Mouse (Mus musculus): ENCODE data around the gene Cecr2. TPM values are rescaled to one million over a fixed set of nuclear protein-coding genes. Genes with fewer than 3 reads are reported as not detected.
"Not testable (repeated sequence)": the region's sequence is repeated elsewhere in the genome, so short reads cannot be mapped to it uniquely, and the experiment has no call there.

Gene Cecr2
- 24.6 and 27.9 TPM in 2 replicates for total RNA-seq (2017)

DNA sequence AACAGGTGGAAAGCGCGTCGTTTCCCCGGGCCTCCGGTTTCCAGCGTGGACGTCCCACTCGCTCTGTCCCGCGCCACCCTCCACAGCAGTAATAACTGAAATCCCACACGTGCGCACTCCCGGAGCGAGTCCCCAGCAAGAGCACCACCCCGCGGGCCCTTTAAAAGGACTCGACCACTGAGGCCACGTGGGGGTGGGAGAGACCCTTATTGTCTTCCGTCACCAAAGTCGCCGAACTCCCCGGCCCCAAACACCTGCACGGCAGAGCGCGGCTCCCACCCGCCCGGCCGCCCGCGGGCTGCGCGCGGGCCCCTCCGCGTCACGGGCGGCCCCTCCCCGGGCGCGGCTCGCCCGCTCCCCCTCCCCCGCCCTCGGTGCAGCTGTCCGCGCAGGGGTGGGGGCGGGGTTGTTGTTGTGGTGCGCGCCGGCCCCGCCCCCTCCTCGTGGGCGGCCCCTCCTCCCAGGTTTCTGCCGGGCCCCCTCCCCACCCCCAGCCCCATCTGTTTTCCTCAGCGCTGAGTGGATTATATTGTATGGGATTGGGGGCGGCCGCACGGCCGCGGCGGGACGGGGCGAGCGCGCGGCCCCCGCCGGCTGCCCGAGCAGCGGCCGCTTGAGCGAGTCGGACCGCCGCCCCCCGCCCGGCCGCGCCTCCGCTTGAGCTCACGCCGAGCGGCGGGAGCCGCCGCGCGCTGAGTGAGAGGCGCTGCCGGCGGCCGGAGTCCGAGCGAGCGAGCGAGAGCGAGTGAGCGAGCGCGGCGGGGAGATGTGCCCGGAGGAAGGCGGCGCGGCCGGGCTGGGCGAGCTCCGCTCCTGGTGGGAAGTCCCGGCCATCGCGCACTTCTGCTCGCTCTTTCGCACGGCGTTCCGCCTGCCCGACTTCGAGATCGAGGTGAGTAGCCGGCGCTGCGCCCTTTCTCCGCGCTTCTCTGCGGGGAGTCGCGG is at the start of gene Cecr2:
Cecr2 (plus strand) TSS at position 554 of the 945 bp plus-strand sequence.
- peak; percentile 59 for ATAC-seq (ENCODE audit: extremely low read depth, insufficient number of reproducible peaks, low FRiP score, poor library complexity, severe bottlenecking)

DNA sequence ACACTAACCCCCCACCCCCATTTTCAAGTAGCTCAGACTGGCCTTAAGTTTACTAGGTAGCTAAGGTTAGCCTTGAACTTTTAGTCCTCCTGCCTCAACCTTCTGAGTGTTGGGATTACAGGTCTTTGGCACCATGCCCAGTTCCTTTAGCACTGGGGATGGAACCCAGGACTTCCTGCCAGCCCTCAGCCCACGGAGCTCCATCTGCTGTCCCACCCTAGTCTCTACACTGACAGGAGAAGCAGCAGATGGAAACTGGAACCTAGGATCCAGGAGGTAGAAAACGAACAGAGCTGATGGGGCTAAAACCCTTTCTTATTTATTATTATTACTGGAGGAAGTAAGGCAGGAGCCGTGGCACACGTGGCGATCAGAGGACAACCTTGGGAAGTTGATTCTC is 48.6 kb upstream of the Cecr2 start:
- no peak for ATAC-seq (ENCODE audit: extremely low read depth, insufficient number of reproducible peaks, low FRiP score, poor library complexity, severe bottlenecking)

DNA sequence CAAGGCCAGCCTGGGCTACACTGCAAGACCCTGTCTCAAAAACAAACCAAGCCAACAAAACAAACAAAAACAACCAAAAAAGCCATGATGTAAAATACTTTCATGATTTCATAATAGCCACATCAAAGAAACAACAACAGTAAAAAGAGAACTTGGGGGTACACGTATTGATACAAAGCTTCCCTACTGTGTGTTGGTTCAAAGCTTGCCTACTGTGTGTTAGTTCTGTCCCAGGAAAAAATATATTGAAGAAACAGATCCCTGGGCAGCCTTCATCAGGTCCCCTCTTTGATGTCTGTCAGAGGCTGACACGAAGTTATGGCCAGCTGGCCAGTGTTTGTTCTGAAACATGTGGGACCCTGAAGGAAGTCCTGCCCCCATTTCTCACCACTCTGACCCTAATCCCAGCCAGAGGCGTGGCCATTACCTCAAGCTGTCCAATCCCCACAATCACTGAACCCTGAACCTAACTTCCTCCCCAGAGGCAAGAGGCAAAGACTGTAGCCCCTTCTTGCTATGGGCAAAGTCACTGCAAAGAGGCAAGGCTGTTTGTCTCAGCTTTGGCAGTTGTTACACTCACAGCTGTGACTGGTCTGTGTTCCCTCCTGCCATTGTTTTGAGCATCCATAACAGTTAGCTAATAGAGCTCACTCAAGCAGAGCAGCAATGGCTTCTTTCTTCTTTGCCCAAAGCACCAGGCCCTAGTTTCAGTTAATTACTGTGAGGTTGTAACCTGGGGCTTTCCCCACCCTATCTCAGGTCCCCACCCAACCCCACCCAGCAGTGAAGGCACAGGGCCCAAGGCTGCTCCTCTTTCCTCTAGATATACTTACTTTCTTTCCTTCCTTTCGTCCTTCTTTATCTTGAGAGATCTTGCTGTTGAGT is 47.4 kb upstream of the Cecr2 start:
- peak; percentile 64 for ATAC-seq (ENCODE audit: extremely low read depth, insufficient number of reproducible peaks, low FRiP score, poor library complexity, severe bottlenecking)

DNA sequence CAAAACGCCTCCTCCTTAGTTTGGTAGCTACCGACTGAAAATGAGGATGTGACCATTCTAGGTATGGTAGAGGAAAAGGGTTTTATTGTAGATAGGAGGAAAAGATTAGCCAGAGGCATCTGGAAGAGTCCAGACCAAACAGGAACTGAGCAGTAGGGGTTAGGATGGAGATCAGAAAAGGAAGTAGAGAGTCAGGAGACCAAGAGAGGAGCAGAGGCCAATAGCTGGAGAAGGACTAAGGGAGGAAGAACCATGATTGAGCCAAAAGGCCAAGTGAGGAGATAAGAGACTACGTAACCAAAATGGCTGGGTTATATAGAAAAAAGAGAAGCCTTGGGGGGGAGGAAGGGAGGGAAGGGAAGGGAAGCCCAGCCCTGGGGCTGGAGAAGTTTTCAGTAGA is 46.0 kb upstream of the Cecr2 start:
- ATAC-seq (ENCODE audit: extremely low read depth, insufficient number of reproducible peaks, low FRiP score, poor library complexity, severe bottlenecking), result no peak

DNA sequence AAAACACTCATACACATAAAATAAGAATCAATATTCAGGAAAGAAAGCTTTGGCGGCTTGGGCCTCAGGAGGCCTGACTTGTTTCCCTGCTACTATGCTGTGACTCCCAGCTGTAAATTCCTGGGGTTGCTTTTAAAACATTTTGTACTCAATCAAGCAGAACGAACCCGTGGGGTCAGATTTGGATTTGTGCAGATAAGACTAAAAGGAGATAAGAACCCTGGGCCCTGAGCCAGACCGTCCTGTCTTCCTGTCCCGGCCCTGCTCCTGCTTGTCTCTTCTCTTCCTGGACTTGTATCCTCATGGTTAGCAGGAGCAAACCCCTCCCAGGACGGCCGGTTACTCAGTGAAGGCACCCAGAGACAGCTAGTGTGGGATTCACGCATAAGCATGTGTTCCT is 41.1 kb upstream of the Cecr2 start:
- no peak for ATAC-seq (ENCODE audit: extremely low read depth, insufficient number of reproducible peaks, low FRiP score, poor library complexity, severe bottlenecking)

DNA sequence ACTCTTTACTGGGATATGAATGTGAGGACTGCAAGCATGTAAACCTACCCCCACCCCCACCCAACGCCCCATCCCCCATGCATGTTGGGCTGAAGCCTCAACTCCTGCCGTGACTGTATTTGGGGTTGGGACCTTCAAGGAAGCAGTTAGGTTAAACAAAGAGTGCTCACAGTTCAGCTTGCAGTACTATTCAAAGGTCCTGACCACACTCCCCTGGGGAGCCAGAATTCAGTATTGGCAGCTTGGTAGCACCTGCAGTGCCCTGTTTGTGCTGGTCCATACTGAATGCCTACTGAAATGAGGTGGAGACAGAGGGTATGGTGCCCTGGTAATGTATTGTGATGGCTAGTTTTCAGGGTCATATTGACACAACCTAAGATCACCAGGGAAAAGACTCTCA is 39.1 kb upstream of the Cecr2 start:
- ATAC-seq (ENCODE audit: extremely low read depth, insufficient number of reproducible peaks, low FRiP score, poor library complexity, severe bottlenecking), result no peak

DNA sequence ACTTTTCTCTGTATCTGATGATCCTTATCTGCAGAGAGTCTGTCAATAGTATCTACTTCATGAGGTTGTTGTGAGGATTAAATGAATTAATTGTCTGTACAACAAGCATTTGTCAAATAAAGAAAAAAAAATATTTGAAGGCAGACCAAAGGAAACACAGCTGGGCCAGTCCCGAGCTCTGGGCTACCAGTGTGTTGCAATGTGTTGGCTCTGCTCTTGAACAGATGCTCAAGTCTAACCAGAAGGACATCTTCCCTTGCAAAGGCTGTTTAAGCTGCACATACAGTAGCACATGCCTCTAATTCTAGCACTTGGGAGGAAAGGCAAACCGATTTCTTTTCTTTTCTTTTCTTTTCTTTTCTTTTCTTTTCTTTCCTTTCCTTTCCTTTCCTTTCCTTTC is 37.2 kb upstream of the Cecr2 start:
- no peak for ATAC-seq (ENCODE audit: extremely low read depth, insufficient number of reproducible peaks, low FRiP score, poor library complexity, severe bottlenecking)

DNA sequence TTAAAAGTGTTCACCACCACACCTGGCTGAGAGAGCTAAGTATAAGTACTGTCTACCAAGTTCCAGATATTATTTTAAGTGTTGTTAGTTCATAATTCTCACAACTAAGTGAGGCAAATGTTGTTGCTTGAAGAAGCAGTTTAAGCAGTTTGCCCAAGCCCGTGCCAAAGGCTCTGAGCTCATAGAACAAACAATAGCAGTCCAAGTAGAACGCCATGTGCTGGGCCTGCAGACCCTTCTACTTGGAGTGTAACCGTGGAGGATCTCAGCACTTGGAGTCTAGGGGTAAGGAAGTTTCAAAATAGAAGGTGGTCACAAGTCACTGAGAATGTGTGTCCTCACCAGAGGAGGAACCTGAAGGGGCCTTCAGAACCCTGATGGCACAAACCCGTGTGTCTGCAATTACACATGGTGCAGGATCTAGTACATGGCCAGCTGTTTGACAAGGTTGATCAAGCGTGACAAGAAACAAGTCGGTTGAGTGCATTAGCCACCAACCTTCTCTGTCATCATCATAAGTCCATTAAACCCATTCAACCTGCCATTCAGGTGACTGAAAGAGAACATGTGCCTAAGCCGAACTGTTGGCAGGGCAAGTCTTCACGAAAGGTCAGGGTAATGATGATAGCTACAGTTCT is 30.7 kb upstream of the Cecr2 start:
- ATAC-seq (ENCODE audit: extremely low read depth, insufficient number of reproducible peaks, low FRiP score, poor library complexity, severe bottlenecking), result no peak

DNA sequence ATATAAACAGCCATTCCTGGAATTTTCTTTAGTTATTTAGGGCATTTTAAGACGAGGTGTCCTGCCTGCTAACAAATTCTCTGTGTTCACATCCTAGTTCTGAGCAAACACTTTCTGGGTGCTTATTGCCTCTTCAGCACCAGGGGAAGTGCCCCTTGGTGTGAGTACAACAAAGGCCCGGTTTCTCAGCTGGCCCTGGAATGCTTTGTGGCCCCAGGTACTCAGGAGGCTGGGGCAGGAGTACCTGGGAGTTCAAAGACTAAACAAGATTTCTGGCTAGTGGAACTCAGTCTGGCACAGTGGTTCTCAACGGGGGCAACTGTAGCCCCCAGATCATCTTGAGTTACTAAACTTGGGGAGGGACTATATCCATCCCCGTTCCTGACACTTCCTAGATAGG is 26.6 kb upstream of the Cecr2 start:
- ATAC-seq (ENCODE audit: extremely low read depth, insufficient number of reproducible peaks, low FRiP score, poor library complexity, severe bottlenecking), result no peak

DNA sequence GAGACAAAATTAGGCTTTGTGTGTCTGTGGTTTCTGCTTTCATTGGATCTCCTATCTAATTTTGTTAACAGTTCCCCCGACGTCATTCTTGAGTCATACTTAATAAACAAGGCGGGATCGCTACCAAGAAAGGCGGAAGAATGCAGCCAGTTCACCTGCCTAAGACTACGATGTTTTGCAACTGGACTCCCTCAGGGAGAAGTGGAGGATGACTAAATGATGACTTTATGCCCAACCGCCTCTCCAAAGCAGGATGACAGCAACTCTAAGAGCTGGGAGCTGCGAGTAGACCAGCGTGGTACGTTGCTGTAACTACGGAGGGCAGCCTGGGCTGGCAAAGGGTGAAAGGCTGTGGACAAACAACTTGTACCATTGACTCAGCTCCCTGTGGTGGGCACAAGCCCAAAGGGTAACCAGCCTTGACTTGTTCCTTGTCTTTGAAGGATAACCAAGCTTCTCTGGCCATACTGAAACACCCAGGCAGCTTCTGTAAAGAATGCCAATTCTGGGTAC is 24.2 kb upstream of the Cecr2 start:
- ATAC-seq (ENCODE audit: extremely low read depth, insufficient number of reproducible peaks, low FRiP score, poor library complexity, severe bottlenecking), result no peak

DNA sequence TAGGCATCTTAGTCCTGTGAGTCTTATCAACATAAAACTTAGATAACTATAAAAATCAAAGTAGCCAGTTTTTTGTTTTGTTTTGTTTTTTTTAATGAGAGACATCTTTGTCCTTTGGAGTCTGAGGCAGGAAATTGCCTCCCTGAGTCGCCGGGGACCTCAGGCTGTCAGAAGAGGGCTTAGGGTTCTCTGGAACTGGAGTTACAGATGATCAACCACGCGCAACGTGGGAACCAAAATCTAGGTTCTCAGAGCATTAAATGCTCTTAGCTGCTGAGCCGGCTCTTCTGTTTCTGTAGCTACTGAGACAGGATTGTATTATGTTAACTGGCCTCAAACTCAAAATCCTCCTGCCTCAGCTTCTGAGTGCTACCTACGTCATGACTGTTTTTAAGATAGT is 22.4 kb upstream of the Cecr2 start:
- ATAC-seq (ENCODE audit: extremely low read depth, insufficient number of reproducible peaks, low FRiP score, poor library complexity, severe bottlenecking), result no peak

DNA sequence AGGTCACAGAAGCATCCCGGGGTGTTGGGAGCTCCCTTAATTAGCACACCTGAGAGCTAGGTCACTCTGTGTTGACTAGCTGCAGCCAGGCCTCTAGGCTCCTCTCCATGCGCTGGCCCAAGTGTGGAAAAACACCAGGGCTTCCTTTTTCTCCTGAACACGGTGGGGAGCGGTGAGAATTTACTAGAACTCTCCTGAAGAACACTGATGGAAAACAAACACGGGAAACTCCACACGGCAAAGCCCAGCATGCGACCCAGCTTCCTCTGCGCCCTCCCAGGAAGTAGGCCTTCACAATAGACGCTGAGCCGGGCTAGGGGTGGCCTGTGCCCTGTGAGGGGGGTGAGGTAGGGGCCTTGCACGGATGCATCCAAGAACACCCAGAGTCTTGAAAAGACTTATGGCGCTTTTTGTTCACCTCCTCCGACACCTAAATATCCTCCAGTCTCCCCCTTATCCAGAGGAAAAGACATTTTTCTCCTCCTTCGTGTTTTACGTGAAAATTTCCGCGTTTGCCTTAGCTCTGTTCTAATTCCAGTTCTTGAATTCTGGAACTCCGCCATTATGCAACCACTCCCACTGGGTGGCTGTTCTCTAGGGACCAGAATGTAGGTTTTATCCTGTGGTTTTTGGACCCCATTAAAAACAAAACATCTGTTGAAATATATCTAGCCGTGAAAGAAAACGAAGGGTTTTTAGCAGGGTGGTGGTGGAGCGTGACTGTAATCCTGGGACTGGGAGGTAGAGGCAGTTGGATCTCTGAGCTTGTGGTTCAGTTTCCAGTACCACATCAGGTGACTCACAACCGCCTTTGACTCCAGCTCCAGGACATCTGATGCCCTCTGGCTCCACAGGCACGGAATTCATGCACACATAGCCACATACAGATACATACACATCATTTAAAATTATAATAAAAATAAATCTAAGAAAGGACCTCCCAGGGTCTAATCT is 21.5 kb upstream of the Cecr2 start:
- no peak for ATAC-seq (ENCODE audit: extremely low read depth, insufficient number of reproducible peaks, low FRiP score, poor library complexity, severe bottlenecking)

DNA sequence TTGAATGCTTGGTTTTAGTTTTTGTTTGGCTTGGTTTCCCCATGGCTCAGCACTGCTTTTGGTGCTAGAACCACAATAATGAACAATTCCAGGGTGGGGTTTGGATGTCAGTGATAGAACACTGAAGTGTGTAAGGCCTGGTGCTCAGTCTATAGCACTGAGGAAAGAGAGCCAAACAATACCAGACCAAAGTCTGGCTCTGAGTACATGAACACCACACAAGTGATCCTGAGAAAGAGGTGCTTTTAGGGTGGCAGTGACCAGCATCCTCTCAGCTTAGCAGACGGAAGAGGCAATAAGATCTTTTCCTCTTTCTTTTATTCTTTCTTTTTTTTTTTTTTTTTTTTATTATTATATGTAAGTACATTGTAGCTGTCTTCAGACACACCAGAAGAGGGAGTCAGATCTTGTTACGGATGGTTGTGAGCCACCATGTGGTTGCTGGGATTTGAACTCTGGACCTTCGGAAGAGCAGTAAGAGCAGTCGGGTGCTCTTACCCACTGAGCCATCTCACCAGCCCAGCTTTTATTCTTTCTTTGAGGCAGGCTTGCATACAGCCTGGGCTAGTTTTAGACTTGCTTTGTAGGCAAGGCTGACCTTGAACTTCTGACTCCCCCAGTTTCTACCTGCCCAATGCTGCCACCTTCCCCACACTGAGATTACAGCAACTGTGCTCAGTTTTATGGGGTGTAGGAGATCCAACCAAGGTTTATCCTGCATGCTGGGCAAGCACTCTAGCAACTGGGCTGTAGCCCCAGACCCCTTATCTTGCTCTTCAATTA is 18.7 kb upstream of the Cecr2 start:
- not testable (repeated sequence) for ATAC-seq (ENCODE audit: extremely low read depth, insufficient number of reproducible peaks, low FRiP score, poor library complexity, severe bottlenecking)

DNA sequence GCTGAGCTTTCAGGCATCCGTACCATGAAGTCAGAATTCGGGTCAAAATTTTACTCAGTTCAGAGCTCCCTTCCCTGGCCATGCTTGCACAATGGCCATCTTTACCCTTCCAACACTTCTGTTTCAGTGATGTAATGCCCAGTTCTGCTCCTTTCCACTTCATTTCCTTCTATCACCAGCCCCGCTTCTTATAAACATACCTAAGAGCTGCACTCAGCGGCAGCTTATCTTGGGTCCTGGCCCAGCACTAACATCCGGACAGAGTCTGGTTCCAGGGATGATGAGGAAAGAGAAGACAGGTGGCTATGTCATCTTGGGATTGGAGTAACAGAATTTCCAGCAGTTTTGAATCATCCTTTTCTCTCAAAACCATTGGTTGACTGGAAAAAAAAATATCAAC is 18.0 kb upstream of the Cecr2 start:
- ATAC-seq (ENCODE audit: extremely low read depth, insufficient number of reproducible peaks, low FRiP score, poor library complexity, severe bottlenecking), result no peak

DNA sequence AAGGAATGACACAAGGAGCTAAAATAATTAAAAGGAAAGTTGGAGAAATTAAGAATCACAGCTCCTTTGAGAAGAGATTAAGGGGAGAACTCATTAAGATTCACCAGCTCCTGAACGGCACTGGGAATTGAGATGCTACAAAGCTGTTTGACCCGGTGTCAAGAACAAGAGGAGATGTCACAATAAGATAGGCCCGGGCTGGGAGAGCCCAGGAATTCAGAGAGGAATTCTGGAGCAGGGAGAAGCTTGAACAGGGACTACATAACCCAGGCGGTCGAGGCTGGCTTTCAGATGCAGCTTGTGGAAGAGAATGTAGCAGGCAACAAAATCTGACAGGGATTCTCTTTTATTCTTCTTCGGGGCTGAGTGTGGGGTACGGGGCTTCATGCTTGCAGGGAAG is 13.5 kb upstream of the Cecr2 start:
- ATAC-seq (ENCODE audit: extremely low read depth, insufficient number of reproducible peaks, low FRiP score, poor library complexity, severe bottlenecking), result no peak

DNA sequence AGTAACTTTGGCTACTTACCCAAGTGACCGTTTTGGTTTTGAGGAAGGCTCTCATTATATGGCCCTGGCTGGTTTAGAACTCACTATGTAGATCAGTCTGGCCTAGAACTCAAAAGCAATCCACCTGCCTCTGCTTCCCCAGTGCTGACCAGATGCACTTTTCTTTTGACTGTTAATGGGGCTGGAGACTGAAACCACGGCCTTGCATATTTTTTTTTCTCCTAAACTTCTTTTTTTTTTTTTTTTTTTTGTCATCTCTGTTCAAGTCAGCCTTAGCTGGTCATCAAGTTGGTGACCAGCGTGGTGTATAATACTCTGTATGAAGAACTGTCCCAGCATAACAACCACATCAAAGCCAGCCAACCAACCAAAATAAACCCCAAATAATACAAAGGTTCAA is 10.5 kb upstream of the Cecr2 start:
- no peak for ATAC-seq (ENCODE audit: extremely low read depth, insufficient number of reproducible peaks, low FRiP score, poor library complexity, severe bottlenecking)

DNA sequence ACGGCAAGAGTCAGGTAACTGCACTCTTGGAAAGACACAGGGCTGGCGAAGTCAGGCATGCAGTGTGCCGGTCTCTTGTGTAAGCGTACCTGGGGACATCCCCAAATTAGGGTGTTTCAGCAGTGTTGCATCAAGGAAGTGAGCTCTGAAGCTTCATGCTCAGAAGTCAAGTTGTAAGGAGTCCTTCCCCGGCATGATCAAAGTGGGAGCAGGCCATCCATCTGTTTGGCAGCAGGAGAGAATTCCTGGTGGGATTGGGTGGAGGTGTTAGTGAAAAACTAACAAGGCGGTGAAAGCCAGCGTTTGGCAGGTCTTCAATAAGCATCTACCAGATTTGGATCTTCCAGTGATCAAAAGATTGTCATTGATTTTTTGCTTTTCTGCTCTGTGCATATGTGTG is 7.3 kb upstream of the Cecr2 start:
- no peak for ATAC-seq (ENCODE audit: extremely low read depth, insufficient number of reproducible peaks, low FRiP score, poor library complexity, severe bottlenecking)

DNA sequence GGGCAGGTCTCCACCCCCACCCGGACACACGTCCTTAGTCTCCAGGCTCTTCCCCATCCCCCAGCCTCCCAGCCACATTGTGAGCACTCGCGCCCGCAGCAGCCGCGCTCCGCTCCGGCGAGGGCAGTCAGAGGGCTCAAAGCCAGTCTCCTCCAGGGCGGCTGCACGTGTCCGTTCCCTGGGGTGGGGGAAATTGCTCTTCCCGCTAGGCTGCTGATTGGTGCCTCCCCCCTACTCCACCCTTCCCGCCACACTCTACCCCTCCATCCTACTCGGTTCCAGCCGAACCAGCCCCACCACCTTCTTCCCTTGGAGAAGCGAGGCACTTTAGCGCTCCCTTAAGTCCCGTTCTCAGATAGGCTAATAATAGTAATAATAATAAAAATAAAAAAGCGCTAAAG is 754 bp upstream of the Cecr2 start:
- no peak for ATAC-seq (ENCODE audit: extremely low read depth, insufficient number of reproducible peaks, low FRiP score, poor library complexity, severe bottlenecking)

Data from neutrophil, adult 5-6 weeks (primary cell).